Mouse (Mus musculus) hindbrain, postnatal 0 days (tissue): Measurements from ENCODE around the gene Zfp148. TPM values are rescaled to one million over a fixed set of nuclear protein-coding genes. Genes with fewer than 3 reads are reported as not detected.

Experiments
- ATAC-seq: fragments of 200-750 bp; cut with Nextera tagmentation; 2 replicates; pipeline ENCODE4 v1.8.0; 2017; ENCODE audit warnings: mild to moderate bottlenecking, moderate TSS enrichment, moderate library complexity
- DNase-seq: peaks from one replicate; pipeline ENCODE4 v3.0.0-alpha.2; 2015; ENCODE audit warnings: low spot score
- H3K27ac ChIP-seq: fragments of 300-500 bp; sonication (generic); 2 replicates; pipeline ENCODE4 v1.5.1; 2014; ENCODE audit warnings: mild to moderate bottlenecking
- H3K27me3 ChIP-seq: fragments of 300-500 bp; sonication (generic); 2 replicates; pipeline ENCODE4 v1.6.1; 2014; ENCODE audit warnings: low read length, mixed read lengths; ENCODE audit not compliant: insufficient read depth
- H3K36me3 ChIP-seq: fragments of 300-500 bp; sonication (generic); 2 replicates; pipeline ENCODE4 v1.6.1; 2014; ENCODE audit warnings: low read length, mixed read lengths; ENCODE audit not compliant: insufficient read depth
- H3K4me1 ChIP-seq: fragments of 300-500 bp; sonication (generic); 2 replicates; pipeline ENCODE4 v1.6.1; 2014; ENCODE audit warnings: antibody characterized with exemption, low read length, mixed read lengths; ENCODE audit not compliant: insufficient read depth
- H3K4me2 ChIP-seq: fragments of 300-500 bp; sonication (generic); 2 replicates; pipeline ENCODE4 v1.6.1; 2014; ENCODE audit warnings: low read depth, mild to moderate bottlenecking, low read length, moderate library complexity, mixed read lengths
- H3K4me3 ChIP-seq: fragments of 300-500 bp; sonication (generic); 2 replicates; pipeline ENCODE4 v1.5.1; 2014; ENCODE audit warnings: low read length
- H3K9ac ChIP-seq: fragments of 300-500 bp; sonication (generic); replicated peaks from 2 replicates; pipeline ENCODE4 v1.6.1; 2014; ENCODE audit warnings: mild to moderate bottlenecking, low read length, moderate library complexity, mixed read lengths
- H3K9me3 ChIP-seq: fragments of 300-500 bp; sonication (generic); 2 replicates; pipeline ENCODE4 v1.6.1; 2016; ENCODE audit warnings: low read length, mixed read lengths
- CTCF ChIP-seq: IDR thresholded peaks from 2 replicates; pipeline ENCODE4 v1.5.1; 2016; ENCODE audit warnings: antibody characterized with exemption, control low read depth, low read depth
- WGBS: fragments of 180-500 bp; shearing (Covaris S2); extraction: QIAGEN DNeasy Blood & Tissue Kit; methylation state at CpG from one replicate; pipeline ENCODE4 v1.1.7; 2014; 5-methylcytosine and 5-hydroxymethylcytosine counted together
- polyA plus RNA-seq: library from polyadenylated mRNA; unstranded; fragments of >200 nt; fragmentation: Nextera tagmentation; extraction: Ambion mirVana; gene quantifications from 2 replicates; pipeline ENCODE4 v1.2.1, GENCODE M21; 2015
- total RNA-seq: library from RNA; depleted of rRNA; stranded (reverse); fragments of >200 nt; gene quantifications from 2 replicates; pipeline ENCODE4 v1.2.3, GENCODE M21; 2014

Zfp148 gene
- total and polyA plus RNA-seq, 2 experiments from 2014 or later = 33.6 to 44.4 TPM

DNA sequence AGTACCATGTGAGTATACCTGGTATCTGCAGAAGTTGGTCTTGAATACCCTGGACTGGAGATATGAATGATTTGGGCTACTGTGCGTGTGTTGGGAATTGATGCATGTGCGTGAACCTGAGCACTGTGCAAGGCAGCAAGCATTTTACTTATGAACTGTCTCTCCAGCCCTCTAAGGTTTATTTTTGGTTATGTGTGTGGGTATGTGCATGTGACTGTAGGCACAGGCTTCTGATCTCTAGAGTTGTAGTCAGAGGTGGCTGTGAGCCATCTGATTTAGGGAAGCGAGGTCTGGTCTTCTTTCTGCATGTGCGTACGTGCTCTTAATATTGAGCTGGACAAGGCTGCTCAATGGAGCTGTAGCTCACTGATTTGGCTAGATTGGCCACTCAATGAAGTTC lies 33.6 kb downstream of the Zfp148 start:
- ATAC-seq (no peak), DNase-seq (no peak)
- Histone ChIP-seq H3K4me3 (no peak overlapping the region), H3K27ac (no peak overlapping the region), H3K9ac (no peak overlapping the region), H3K4me2 (no peak overlapping the region), H3K36me3 (no peaks in the 10 kb centered on the region), H3K9me3 (no peaks in the 10 kb centered on the region), H3K4me1 (0 out of 2 replicates have a peak, but pooled peaks cover 5% of the 10 kb centered on the region), H3K27me3 (no peaks in the 10 kb centered on the region)
- 83% methylated on average over 5 of the region's 5 CpGs for WGBS
- TF ChIP-seq CTCF = no peak

DNA sequence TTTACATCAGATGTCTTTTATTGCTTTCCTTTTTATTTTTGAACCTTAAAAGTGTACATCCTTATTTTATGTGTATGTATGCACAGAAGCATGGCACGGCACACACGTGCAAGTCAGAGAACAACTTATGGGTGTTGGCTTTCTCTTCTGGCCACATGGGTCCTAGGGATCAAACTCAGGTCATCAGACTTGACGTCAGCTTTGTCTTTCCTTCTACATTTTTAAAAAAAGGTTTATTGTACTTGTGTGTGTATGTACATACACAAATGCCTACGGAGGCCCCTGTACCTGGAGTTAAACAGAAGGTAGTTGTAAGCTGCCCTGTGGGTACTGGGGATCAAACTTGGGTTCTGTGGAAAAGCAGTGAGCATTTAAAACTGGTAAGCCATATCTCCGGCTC lies 35.0 kb downstream of the Zfp148 start:
- H3K9ac ChIP-seq = no peak overlapping the region
- no peaks in the 10 kb centered on the region for H3K36me3 ChIP-seq
- ATAC-seq (no peak), DNase-seq (no peak)
- no peak overlapping the region for H3K4me3 ChIP-seq
- WGBS = 79% methylated on average over 5 of the region's 5 CpGs
- no peak for TF ChIP-seq CTCF
- no peak overlapping the region for H3K4me2 ChIP-seq
- H3K27ac ChIP-seq = no peak overlapping the region
- no peaks in the 10 kb centered on the region for H3K9me3 ChIP-seq
- H3K4me1 ChIP-seq = 0 out of 2 replicates have a peak, but pooled peaks cover under 1% of the 10 kb centered on the region
- no peaks in the 10 kb centered on the region for H3K27me3 ChIP-seq

DNA sequence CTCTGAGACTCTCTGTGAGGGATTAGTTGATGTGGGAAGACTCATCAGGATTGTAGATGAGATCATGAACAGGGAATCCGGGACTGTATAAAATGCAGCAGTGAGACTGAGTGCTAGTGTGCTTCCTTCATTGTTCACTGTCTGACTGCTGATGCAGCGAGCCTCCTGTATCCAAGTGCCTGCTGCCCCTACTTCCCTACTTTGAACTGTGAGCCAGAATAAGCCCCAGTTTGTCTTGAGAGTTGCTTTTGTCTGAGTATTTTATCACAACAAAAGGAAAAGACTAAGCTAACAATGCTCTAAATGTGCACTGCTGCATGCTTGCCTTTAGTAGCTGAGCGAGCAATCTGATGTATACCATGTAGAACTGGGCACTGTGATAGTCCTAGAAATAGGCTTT lies 47.7 kb downstream of the Zfp148 start:
- WGBS = 40% methylated on average over 3 of the region's 3 CpGs
- no peak for ATAC-seq

DNA sequence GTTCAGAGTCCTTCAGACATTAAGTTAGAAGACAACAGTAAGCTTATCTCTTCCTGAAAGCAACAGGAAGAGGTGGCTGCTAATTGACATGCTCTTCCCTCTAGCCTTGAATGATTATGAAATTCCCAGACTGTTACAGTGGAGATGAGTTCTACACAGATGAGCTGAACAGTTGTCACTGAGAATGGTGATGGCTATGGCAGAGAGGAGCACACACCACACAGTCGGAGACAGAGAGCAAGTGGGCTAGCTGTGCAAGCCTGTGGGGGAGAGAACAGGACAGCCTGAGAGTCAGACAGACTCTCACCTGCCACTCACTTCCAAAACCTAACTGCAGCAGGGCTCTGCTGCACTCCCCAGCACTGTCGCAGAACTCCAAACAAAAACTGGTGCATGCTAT lies 51.0 kb downstream of the Zfp148 start:
- DNase-seq (no peak), ATAC-seq (no peak)
- Histone ChIP-seq H3K9ac (no peak overlapping the region), H3K4me3 (no peak overlapping the region), H3K27ac (no peak overlapping the region), H3K4me1 (no peaks in the 10 kb centered on the region), H3K4me2 (no peak overlapping the region), H3K36me3 (no peaks in the 10 kb centered on the region), H3K27me3 (no peaks in the 10 kb centered on the region), H3K9me3 (no peaks in the 10 kb centered on the region)
- no peak for TF ChIP-seq CTCF
- 90% methylated on average over 2 of the region's 2 CpGs for WGBS

More for the DNA sequence above, 47.7 kb downstream of the Zfp148 start:
- Histone ChIP-seq H3K4me2 (no peak overlapping the region), H3K9ac (no peak overlapping the region), H3K4me3 (no peak overlapping the region), H3K27ac (no peak overlapping the region), H3K27me3 (no peaks in the 10 kb centered on the region), H3K4me1 (no peaks in the 10 kb centered on the region), H3K36me3 (peaks cover 3% of the 10 kb centered on the region; the same call in 1 of the 2 replicates), H3K9me3 (no peaks in the 10 kb centered on the region)
- TF ChIP-seq CTCF = no peak
- DNase-seq = peak; percentile 10

- Histone ChIP-seq H3K9ac (no peak overlapping the region), H3K4me1 (no peaks in the 10 kb centered on the region), H3K9me3 (no peaks in the 10 kb centered on the region), H3K36me3 (no peaks in the 10 kb centered on the region), H3K27ac (no peak overlapping the region), H3K4me3 (no peak overlapping the region), H3K4me2 (no peak overlapping the region), H3K27me3 (no peaks in the 10 kb centered on the region)
- WGBS = 87% methylated on average over 6 of the region's 6 CpGs
- TF ChIP-seq CTCF = no peak
- ATAC-seq (no peak), DNase-seq (no peak)
Measured at GRCm38 (mm10) chr16:33441065-33441464, 60.4 kb downstream of the Zfp148 start.

DNA sequence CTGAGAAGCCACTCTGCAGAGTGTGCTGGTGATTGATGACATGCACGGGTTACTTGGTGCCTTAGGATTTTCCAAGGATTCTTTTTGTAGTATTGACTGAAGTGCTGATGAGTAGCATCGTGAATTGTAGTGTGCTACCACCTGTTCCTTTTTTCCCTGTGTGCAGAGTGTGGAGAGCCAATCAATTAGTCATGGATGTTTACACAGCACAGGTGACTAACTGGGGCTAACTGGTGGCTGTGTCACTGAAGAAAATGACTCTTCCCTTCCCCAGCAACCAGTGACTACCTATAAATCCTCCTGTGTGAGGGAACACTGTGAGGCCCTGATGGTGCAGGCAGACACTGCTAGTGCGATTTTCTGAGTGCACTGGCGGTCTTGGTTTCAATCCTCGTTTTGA lies 66.2 kb downstream of the Zfp148 start:
- H3K27ac ChIP-seq = 0 out of 2 replicates have a peak overlapping the region, but pooled peaks have one; percentile 32
- no peak overlapping the region for H3K9ac ChIP-seq
- no peaks in the 10 kb centered on the region for H3K27me3 ChIP-seq
- TF ChIP-seq CTCF = no peak
- H3K9me3 ChIP-seq = no peaks in the 10 kb centered on the region
- no peaks in the 10 kb centered on the region for H3K36me3 ChIP-seq
- ATAC-seq = no peak
- no peak for DNase-seq
- no peak overlapping the region for H3K4me3 ChIP-seq
- no peaks in the 10 kb centered on the region for H3K4me1 ChIP-seq
- H3K4me2 ChIP-seq = no peak overlapping the region
- WGBS = 59% methylated on average over 5 of the region's 5 CpGs

DNA sequence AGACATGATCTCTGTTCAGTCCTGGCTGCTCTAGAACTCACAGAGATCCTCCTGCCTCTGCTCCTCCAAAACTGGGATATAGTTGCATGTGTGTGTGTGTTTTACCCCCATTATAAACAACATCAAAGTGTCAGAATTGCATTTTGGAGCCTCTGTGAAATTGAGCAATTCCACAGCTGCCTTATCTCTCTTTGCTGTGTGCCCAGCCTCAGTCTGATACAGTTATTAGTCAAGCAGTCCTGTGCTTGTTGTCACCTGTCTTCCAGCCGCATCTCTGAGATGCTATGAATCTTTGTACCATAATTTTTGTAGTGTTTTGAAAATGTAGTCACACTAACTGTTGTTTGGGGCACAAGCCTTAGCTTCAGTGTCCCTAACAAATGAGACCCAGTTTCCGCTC lies 73.2 kb downstream of the Zfp148 start:
- TF ChIP-seq CTCF = no peak
- 0 out of 2 replicates have a peak overlapping the region, but pooled peaks have one; percentile 13 for H3K9ac ChIP-seq
- H3K27me3 ChIP-seq = no peaks in the 10 kb centered on the region
- DNase-seq = no peak
- 84% methylated on average over 2 of the region's 2 CpGs for WGBS
- H3K36me3 ChIP-seq = no peaks in the 10 kb centered on the region
- H3K9me3 ChIP-seq = no peaks in the 10 kb centered on the region
- no peak overlapping the region for H3K4me2 ChIP-seq
- H3K4me3 ChIP-seq = no peak overlapping the region
- H3K4me1 ChIP-seq = 0 out of 2 replicates have a peak, but pooled peaks cover 3% of the 10 kb centered on the region
- ATAC-seq = no peak
- no peak overlapping the region for H3K27ac ChIP-seq
